Mouse (Mus musculus): ENCODE data around the gene Shank2.

- no peak for TF ChIP-seq CTCF (IDR thresholded peaks at IDR 0.05; ENCODE audit: borderline replicate concordance, extremely low read depth, insufficient read depth, insufficient read length)
- TF ChIP-seq POLR2A (IDR thresholded peaks at IDR 0.05; ENCODE audit: borderline replicate concordance, extremely low read depth, insufficient read depth, insufficient read length, poor library complexity, severe bottlenecking), result no peak
Observed at GRCm38 (mm10) chr7:144438811-144439210, 437.1 kb downstream of the Shank2 start.

All from brain, embryonic 14.5 days (tissue).